Mouse (Mus musculus) kidney, adult 11 months (tissue): ENCODE measurements around the gene Samd11.

Experiments
- DNase-seq: peaks from one replicate; pipeline ENCODE4 v3.0.0; 2022

The Samd11 gene

DNA sequence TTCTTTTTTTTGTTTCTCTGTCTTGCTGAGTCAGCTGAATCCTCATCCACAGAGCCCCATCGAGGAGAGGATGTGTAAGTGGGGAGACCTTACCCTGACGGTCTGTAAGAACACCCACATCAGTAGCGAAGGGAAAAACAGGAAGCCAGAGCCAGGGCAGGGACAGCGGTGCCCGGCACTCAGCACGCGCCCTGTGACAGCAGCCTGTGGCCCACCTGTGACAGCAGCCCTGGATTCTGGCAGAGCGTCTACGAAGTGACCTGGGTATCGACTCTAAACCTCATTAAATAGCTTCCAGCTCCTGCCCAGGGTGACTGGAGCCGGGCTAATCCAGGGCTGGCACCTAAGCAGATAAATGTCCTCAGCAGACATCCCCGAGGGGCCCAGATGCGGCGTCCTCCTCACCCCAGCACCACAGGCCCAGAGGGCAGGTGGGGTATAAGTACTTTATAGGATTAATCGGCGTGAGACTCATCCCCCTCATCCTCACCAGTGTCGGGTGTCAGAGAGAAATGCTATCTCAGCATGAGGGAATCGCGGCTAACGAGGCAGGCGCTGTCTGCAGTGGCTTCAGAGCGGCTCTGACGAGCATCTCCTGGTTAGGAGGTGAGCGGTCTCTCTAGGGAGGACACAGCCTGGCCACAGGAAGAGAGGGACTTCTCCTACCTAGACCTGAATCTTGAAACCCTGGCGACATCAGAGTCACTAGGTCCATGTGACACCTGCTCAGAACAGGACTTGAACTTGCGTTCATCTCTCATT is at the start of gene Samd11:
TSS of gene Samd11 (minus strand) at position 580 of the 762 bp plus-strand sequence.
- DNase-seq, result no peak

DNA sequence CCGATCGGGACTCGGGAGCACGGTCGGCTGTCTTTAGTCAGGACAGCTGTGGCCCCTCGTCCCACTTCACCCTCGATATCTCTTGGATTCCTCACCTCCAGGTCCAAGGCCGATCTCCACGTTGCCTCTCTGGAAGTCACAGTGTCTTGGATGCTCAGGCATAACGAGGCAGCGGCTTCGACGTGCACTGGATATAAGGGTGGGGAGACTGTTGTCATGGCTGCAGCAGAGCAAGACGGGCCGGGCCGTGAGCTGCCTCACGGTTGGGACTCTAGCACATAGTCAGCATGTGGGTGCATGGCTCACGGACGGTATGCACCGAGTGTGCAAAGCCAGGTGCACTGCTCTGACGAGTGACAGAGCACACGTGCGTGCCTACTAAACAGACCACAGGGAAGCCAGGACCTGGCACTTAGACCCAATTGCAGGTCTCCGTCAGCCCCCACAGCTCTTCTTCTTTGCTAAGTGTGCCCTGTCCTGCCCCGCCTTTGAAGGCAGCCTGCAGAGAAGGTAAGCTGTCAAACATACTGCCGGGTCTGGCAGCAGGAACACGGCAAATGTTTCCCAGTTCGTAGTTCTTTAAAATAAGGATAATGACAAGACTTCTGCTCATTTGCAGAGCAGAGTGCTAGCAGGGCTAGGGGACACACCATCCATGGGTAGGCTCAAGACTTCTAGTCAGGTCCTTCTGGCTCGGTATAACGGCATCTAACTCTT is 938 bp downstream of the Samd11 start:
- no peak for DNase-seq

DNA sequence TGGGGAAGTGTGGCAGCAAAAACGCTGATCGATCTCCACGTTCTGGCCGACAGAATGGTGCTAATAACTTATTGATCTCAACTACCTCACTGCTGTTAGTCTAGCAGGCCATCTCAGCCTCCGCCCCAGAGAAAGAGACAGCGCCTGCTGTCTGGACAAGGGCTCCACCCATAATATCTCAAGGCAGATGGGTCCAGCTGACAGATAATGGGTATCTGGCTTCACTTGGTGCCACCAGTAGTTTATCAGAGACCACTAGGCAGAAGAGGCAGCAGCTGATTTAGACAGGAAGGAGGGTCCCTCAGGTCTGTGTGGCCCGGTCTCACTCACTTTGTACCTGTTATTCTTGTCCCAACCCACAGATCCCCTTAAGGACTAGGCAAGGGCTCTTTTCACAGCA is 2.4 kb downstream of the Samd11 start:
- DNase-seq, result no peak

DNA sequence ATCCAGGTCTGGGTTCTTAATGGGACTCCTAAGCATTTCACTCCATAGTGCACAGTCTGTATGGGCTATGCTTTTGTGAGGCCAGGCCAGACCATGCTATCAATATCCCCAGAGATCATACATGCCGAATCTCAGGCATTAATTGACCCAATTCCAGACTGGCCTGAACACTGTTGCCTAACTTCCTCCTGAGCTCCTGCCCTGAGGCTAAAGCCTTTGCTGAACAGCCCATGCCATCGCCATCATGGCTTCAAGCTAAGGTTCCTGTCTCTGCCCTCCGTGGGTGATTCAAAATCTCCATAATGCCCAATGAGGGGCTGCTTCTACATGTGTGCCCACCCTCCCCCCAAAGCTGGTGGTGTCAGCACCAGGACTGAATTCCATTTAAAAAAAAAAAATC is 2.8 kb downstream of the Samd11 start:
- DNase-seq, result no peak

DNA sequence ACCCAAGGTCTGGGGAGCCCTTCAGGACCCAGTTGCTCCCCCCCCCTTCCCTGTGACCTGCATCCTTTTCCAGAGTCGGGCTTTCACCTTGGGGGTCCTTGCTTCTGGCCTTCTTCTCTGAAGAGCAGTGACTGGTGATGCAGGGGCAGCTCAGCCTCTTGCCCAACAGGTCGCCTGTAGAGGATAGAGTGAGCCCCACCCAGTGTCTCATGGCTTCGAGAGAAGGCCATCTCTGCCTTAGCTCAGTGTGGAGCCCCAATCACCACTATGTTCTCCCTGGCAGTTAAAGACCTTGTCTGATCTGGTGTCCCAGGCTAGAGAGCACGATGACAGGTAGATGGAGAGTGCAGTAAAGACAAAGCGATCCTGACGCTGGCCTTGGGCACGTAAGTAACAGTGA is 3.3 kb downstream of the Samd11 start:
- DNase-seq, result no peak

DNA sequence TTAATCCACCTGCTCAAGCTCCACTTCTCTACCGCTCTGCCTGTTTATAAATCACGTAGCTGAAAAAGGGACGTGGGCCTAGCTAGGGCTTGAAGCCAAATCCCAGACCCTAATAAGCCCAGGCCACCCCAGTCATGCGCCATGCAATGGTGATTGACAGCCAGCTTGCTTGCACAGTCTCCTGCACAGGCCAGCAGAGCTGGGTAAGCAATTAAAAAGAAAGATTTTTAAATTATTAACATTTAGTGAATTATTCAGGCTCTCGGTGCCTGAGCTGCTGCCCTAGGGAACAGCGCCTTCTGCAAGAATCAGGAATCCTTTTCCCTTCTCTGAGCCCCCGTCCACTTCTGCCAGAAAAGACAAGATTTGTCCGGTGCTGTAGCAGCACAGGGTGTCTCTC is 4.4 kb downstream of the Samd11 start:
- DNase-seq, result no peak

DNA sequence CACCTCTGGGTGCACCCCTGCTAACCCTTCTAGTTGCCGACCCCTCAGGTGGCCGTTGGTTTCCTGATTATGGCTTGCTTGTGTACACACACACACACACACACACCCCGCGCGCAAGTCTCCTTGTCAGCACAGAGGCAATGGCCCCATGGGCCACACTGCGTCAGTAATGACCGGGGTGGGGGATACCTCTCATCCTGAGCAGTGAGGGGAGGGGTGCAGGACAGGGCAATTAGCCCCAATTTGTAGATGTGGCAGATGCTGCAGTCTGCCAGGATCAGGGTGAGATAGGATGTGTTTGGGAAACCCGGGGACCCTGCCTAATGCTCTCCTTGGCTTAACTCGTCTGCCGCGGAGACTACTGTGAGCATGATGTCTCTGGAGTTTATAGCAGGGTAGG is 5.9 kb downstream of the Samd11 start:
- DNase-seq, result no peak

DNA sequence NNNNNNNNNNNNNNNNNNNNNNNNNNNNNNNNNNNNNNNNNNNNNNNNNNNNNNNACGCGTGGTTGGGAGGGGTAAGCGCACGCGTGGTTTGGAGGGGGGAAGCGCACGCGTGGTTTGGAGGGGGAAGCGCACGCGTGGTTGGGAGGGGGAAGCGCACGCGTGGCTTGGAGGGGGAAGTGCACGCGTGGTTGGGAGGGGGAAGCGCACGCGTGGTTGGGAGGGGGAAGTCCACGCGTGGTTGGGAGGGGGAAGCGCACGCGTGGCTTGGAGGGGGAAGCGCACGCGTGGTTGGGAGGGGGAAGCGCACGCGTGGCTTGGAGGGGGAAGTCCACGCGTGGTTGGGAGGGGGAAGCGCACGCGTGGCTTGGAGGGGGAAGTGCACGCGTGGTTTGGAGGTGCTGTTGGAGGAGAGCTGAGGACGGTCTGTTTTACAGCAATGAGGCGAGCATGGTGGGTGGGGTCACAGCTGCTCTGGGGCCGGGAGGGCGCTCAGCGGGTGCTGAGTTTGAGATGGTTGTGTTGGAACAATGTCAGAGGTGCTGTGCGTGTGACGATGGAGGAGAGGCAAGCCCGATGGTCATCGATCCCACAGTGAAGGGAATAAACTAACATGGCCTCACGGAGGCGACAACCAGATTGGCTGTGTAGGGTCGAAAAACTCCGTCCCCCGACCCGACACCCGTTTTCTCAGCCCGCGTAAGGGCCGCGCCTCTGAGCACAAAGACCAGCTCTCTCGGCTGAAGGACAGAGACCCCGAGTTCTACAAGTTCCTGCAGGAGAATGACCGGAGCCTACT is 18.6 kb downstream of the Samd11 start:
- DNase-seq, result no peak

DNA sequence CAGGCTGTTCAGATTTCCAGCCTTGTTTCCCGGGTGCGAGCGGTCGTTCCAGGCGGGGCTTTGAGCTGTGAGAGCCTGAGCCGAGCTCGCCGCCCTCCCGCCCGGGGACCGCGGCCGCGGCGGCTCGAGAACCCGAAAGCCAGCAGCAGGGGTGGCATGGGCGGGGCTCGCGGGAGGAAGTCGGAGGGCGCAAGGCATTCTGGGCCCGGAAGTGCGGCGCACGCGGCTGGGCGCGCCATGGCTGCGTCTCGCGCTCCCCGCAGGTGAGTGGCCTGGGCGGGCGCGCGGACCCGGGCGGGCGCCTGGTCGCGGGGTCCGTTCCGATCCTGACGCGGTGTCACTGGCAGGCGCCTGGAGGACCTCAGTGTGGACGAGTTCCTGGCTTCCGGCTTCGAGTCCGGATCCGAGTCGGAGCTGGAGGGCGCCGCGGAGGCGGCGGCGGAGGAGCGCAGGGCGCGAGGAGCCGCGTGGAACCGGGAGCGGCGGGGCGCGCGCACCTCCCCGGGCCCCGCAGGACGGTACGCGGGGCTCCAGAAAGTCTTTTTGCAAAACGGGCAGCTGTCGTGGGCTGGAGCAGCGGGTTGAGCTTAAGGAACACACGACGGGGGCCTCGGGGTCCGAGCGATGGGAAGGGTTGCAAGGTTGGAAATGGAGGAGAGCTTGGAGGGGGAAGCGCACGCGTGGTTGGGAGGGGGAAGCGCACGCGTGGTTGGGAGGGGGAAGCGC is 19.5 kb downstream of the Samd11 start, which contains the start of gene Noc2l:
TSS of gene Noc2l (plus strand) at position 203 of the 726 bp plus-strand sequence.
- peak; percentile 81 for DNase-seq

DNA sequence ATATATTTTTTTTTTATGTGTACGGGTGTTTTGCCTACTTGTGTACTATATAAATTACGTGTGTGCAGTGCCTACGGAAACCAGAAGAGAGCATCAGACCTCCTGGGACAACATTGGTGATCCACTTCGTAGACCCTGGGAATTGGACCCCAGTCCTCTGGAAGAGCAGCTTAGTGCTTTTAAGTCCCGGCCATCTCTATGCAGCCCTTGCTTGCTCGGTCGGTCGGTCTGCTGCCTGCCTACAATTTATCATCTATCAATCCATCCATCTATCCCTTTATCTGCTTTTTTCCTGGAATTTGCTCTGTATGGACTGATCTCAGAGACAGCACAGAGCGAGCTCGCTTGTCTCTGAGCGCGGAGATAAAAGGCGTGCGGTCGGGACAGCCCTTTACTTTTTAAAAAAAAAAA is 20.1 kb downstream of the Samd11 start:
- no peak for DNase-seq

DNA sequence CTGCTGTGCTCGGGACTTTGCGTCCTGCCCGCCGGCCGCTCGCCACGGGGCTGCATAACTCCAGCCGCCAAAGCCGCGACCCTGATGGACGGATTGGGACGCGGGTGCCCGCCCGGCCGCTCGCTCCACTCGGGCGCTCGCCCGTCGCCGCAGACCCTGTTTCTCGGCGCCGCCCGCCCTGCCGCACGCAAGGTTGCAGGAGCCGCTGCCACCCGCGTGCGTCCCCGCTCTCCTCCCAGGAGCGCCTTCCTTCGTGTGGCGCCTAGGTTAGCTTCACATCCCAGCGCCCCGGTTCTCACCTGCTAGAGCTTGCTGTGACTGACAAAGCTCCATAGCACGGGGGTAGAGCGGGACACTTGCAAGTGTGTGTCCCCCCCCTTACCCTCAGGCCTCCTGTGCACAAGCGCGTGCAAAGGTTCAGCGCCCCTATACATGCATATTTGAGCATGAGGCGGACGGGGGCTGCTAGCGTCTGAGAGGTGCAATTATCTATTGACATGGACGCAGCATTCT is 20.7 kb downstream of the Samd11 start, which contains the start of gene Plekhn1:
TSS of gene Plekhn1 (minus strand) at position 157 of the 513 bp plus-strand sequence.
- DNase-seq, result peak; percentile 63

DNA sequence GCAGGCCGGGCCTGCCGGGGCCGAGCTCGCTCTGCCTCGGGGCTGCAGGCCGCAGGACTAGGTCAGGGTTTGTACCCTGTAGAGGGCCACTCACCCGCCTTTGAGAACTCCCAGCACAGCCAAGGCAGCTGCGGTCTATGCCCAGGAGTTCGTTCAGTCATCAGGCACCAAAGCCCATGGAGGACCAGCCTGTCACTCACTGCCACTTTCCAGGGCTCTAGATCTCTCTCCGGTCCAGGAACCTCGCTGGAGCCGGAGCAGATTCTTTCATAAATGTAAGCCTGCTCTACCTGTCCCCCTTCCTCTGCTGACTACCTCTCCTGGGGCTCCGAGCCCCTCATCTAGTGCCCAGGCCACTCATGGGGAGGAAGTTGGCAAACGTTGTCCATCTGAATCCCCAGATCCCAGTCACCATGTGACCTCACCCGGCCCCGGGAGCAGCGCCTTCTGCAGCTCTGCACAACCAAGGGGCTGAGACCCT is 21.4 kb downstream of the Samd11 start:
- DNase-seq, result no peak

DNA sequence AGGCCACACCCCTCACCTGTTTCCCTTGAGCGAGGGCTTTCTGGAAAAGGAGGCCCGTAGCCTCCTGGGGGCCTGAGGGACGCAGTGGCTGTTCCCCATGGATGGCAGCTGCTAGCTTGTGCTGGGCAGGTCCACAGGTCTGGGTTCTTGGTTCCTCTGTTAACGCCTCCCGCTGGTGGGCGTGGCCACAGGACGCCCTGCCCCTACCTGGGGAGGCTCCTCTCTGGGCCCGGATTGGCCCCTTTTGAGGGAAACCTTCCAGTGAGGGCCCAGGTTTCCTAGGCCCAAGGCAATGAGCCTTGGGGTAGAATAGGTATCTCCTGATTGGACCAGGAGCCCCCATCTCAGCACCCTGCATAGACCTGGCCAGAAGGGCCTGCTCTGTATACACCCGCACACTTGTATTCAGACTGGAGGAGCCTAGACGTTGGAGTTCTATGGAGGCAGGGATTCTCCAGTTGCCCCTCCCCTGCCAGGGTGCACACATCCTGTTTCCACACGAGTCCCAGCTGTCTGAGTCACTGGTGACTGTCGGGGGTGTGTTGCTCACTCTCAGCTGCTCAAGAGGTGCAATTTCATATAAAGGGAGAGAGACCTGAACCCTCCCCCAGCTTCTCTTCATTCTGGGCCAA is 26.9 kb downstream of the Samd11 start:
- no peak for DNase-seq

DNA sequence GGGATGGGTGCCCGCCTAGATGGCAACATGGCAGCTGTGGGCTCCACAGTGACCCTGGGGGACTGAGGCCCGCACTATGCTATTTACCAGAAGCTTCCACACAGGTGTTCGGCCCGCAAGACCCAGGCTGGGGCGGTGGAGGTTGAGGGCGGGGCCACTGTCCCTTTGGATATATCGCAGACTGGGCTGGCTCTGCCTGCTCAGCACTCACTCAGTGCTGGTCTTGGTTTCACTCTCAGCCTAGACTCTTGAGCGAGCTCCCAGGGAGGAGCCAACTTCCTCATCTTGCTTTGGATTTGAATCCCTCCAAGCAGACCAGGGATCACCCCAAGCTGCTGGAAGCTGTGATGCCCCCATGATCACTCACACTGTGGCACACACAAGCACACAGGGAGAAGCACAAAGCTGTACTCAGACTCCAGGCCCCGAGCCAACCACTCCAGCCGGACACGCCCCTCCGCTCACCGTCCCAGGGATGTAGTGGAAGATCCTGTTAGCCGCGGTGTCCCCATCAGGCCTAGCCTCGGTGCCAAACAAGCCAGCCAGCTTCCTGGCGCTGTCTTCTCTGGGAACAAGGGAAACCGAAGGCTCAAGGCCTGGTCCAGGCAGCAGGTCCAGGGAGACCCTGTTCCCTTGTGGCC is 27.6 kb downstream of the Samd11 start:
- no peak for DNase-seq

DNA sequence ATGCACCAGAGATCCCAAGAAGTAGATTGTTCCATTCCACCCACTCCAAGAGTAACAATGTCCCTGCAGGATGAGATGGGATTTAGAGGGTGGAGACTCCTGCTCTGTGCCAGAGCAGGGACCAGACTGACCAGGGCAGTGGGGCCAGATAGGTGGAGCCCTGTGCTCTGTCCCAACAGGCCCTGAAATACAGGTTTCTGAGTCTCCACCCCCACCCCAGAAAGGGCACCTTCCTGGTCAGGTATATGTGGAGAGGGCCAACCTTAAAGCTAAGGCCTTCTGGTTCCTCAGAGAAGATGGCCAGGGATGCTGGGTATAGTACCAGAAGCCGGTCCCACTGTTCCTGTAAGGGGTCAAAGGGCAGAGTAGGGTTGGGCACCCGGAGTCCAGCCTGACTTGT is 31.2 kb downstream of the Samd11 start:
- DNase-seq, result no peak

DNA sequence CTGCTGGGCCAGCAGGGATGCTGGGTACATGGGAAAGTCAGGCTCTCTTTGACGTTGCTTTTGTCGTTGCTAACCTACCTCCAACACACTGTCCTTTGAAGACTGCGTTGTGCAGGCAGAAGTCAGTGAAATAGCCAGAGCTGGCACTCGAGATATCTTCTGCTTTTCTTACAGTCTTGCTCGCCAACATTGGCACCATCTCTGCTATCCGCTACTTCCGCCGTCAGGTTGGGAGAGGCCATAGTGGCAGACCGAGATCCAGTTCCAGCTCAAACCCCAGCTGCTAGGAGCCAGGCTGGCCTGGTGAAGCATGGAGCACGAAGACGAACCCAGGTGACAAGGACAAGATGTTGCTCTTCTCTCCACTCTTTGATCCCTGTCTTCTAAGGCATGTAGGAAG is 35.5 kb downstream of the Samd11 start:
- DNase-seq, result no peak

DNA sequence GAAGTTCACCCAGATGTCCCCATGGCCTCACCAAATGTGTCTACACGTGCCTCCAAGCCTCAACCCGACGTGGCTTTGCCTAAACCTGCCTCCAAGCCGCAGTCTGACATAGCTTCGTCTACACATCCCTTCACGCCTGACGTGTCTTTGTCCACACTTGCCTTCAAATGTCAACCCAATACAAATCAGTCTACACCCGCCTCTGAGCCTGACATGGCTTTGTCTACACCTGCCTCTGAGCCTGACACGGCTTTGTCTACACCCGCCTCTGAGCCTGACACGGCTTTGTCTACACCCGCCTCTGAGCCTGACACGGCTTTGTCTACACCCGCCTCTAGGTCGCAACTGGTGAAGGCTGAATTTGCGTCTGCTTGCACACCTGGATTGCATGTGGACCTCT is 37.6 kb downstream of the Samd11 start:
- DNase-seq, result no peak

DNA sequence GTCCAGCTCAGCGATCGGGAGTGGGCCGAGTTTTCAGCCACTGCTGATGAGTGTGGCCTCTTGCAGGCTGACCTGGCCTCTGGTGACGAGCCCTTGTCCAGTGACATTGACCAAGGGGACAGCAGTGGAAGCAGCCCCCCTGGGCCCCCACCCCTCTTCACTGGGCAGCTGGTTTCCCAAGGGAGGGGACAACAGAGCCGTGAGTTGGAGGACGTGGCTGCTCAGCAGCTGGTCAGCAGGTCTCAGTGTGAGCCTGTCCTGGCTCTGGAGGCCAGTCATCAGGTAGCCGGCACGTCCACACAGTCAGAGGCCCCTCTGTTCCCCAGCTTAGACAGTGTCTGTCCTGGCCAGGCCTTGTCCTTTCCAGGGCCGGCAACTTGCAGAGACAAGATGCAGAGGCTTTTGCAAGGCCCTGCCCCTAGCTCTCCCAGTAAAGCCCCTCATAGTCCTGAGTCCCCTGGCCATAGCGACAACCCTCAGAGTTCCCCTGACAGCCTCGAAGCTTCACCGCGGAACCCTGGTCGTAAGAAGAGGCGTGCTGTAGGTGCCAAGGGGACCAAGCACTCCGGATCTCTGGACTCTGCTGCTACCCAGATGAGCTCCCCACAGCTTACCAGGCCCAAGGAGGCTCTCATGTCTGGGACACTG is 38.3 kb downstream of the Samd11 start:
- DNase-seq, result no peak

DNA sequence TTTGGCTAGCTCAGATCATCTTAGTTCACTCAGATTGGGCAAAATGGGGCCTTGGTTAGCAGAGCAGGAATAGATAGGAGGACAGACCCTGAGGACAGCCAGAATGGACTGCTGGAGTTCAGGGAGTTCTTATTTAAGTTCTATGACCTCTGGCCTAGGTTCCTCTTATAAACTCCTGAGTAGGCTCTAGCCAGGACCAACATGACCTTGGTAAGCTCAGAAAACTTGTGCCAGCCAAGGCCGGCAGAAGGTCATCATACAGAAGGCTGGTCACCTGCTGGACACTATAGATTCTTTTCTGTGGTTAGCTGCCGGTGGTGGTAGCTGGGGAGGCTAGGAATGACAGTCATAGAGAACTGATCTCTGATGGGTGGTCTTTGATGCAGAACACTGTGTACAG is 39.3 kb downstream of the Samd11 start:
- no peak for DNase-seq

DNA sequence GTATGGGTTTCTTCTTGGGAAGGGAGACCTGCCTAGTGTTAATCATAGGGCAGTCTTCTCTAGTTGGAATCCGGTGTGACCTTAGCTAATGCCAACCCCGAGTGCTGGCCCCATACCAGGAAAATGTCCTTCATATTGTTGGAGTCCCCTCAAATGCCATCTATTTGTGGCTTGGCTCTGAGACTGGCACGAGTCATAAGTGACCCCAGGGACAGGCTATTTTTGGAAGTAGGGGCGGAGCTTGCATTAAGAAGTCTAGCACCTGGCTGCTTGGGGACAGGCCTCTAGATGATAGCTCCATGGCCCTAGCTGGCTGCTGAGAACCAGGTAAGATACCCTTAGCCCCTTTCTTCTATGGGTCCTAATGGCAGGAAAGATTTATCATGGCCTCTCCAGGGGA is 39.8 kb downstream of the Samd11 start, which contains the start of gene Perm1:
TSS of gene Perm1 (plus strand) at position 220 of the 400 bp plus-strand sequence.
- DNase-seq, result peak; percentile 82

DNA sequence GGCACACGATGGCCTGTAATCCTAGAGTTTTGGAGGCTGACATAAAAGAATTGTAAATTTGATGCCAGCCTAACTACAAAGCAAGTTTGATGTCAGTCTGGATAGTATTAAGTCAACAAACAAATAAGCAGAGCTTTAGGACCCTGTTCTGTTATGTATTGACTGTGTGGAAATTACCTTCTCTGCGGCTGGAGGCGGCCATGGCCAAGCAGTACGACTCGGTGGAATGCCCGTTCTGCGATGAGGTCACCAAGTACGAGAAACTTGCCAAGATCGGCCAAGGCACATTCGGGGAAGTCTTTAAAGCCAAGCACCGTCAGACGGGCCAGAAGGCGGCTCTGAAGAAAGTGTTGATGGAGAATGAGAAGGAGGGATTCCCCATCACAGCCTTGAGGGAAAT is 42.3 kb downstream of the Samd11 start:
- no peak for DNase-seq
